Mouse (Mus musculus) CD8-positive naive resting alpha-beta T cell, adult 2 months (primary cell): ENCODE measurements around the gene Megf8.
A peak's percentile ranks its signal among the peaks of the same experiment; 100 is the strongest.

Source experiments
- DNase-seq, 2 experiments: peaks; one replicate each; pipeline ENCODE4 v3.0.0; 2022; ENCODE audit warnings: low read depth in 2 of 2, low spot score in 2 of 2

Gene Megf8

GRCm38 (mm10) chr7:25380392-25381283 lies 63.7 kb downstream of the Megf8 start:
- no peak for DNase-seq

GRCm38 (mm10) chr7:25381284-25381680 lies 64.3 kb downstream of the Megf8 start:
- DNase-seq, result no peak

GRCm38 (mm10) chr7:25382541-25382940 lies 65.6 kb downstream of the Megf8 start:
- no peak for DNase-seq

- no peak for DNase-seq
Observed at GRCm38 (mm10) chr7:25383385-25383784, 66.4 kb downstream of the Megf8 start.

- no peak for DNase-seq
Observed at GRCm38 (mm10) chr7:25383891-25384290, 66.9 kb downstream of the Megf8 start.

- no peak for DNase-seq
Observed at GRCm38 (mm10) chr7:25384318-25384717, 67.4 kb downstream of the Megf8 start.

GRCm38 (mm10) chr7:25384818-25385217 lies 67.9 kb downstream of the Megf8 start:
- no peak for DNase-seq

GRCm38 (mm10) chr7:25385259-25385658 lies 68.3 kb downstream of the Megf8 start:
- no peak for DNase-seq

GRCm38 (mm10) chr7:25385850-25386555 lies 69.0 kb downstream of the Megf8 start:
- no peak for DNase-seq

- no peak for DNase-seq
Observed at GRCm38 (mm10) chr7:25387811-25388440, 71.0 kb downstream of the Megf8 start.

GRCm38 (mm10) chr7:25388916-25389315 lies 72.0 kb downstream of the Megf8 start:
- DNase-seq, result no peak

GRCm38 (mm10) chr7:25390054-25390770 lies 73.2 kb downstream of the Megf8 start:
- DNase-seq, result no peak

GRCm38 (mm10) chr7:25390986-25391385 lies 74.0 kb downstream of the Megf8 start:
- DNase-seq, result no peak

- DNase-seq, result no peak
Observed at GRCm38 (mm10) chr7:25391856-25392453, 75.0 kb downstream of the Megf8 start.

- no peak for DNase-seq
Observed at GRCm38 (mm10) chr7:25392851-25393250, 75.9 kb downstream of the Megf8 start.

GRCm38 (mm10) chr7:25393451-25394210 lies 76.7 kb downstream of the Megf8 start:
- no peak for DNase-seq

GRCm38 (mm10) chr7:25394754-25395153 lies 77.8 kb downstream of the Megf8 start:
- DNase-seq, result no peak

- DNase-seq, result no peak
Observed at GRCm38 (mm10) chr7:25395186-25395557, 78.2 kb downstream of the Megf8 start.

- DNase-seq, result peak; percentile 87 to 95
Observed at GRCm38 (mm10) chr7:25395558-25396521, 78.9 kb downstream of the Megf8 start.
